Mouse (Mus musculus): Measurements from ENCODE around the gene Hagh. TPM values are rescaled to one million over a fixed set of nuclear protein-coding genes. Genes with fewer than 3 reads are reported as not detected.

The Hagh gene
- polyA plus RNA-seq, 1 experiment from 2014 or later, result 69.1 TPM

GRCm38 (mm10) chr17:24856589-24856988 is 16.6 kb downstream of the Hagh start:
- H3K36me3 ChIP-seq (ENCODE audit: control insufficient read depth, insufficient read depth), result peaks cover 19% of the 10 kb centered on the region
- no peak for ATAC-seq (replicated peaks; ENCODE audit: extremely low read depth, insufficient read depth, low FRiP score)
- H3K27ac ChIP-seq (ENCODE audit: low read length), result no peak overlapping the region
- H3K4me3 ChIP-seq (ENCODE audit: low read length), result no peak overlapping the region
- no peak overlapping the region for H3K9ac ChIP-seq (ENCODE audit: low read length)
- H3K27me3 ChIP-seq (ENCODE audit: control insufficient read depth, insufficient read depth, low read length), result no peaks in the 10 kb centered on the region
- 86% methylated on average over 13 of the region's 13 CpGs for WGBS
- no peaks in the 10 kb centered on the region for H3K4me1 ChIP-seq (ENCODE audit: control insufficient read depth, insufficient read depth, low read length)
- no peak overlapping the region for H3K4me2 ChIP-seq (ENCODE audit: low read depth, low read length)
- no peaks in the 10 kb centered on the region for H3K9me3 ChIP-seq (replicated peaks; ENCODE audit: control insufficient read depth, low read length)

DNA sequence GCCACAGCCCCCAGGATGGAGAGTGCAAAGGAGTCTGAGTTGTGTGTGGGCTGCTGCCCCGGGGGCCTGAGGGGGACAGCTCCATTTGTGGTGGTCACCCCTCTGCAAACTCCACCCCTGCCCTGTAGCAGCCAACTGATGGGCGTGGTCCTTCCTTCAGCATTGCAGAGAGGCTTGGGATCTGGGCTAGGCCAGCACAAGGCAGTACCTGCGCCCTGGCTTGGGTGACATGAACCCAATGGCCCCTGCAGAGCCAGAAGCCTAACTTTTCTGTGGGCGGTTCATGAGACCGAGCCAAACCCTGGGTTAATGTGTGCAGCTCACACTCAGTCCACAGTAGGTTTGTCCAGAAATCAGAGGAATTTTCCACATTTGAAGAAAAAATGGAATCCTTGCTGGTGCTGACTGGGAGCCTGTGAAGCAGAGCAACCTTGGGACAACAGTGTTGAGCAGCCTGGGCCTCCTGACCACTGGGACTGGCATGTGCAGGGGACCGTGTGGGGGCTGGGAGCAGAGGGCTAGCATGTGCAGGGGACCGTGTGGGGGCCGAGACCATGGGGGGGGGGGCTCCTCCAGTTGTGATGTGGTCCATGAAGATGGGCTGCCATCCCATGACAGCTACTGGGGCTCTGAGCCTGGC is 18.0 kb downstream of the Hagh start:
- Histone ChIP-seq H3K9me3 (replicated peaks; ENCODE audit: control insufficient read depth, low read length) (no peaks in the 10 kb centered on the region), H3K9ac (ENCODE audit: low read length) (no peak overlapping the region), H3K36me3 (ENCODE audit: control insufficient read depth, insufficient read depth) (peaks cover 24% of the 10 kb centered on the region), H3K4me3 (ENCODE audit: low read length) (no peak overlapping the region), H3K4me1 (ENCODE audit: control insufficient read depth, insufficient read depth, low read length) (no peaks in the 10 kb centered on the region), H3K27me3 (ENCODE audit: control insufficient read depth, insufficient read depth, low read length) (no peaks in the 10 kb centered on the region), H3K27ac (ENCODE audit: low read length) (no peak overlapping the region), H3K4me2 (ENCODE audit: low read depth, low read length) (no peak overlapping the region)
- WGBS, result 86% methylated on average over 8 of the region's 8 CpGs
- no peak for ATAC-seq (replicated peaks; ENCODE audit: extremely low read depth, insufficient read depth, low FRiP score)

GRCm38 (mm10) chr17:24858967-24859366 is 19.0 kb downstream of the Hagh start:
- Histone ChIP-seq H3K27me3 (ENCODE audit: control insufficient read depth, insufficient read depth, low read length) (no peaks in the 10 kb centered on the region), H3K9ac (ENCODE audit: low read length) (no peak overlapping the region), H3K4me3 (ENCODE audit: low read length) (no peak overlapping the region), H3K27ac (ENCODE audit: low read length) (no peak overlapping the region), H3K4me1 (ENCODE audit: control insufficient read depth, insufficient read depth, low read length) (no peaks in the 10 kb centered on the region), H3K4me2 (ENCODE audit: low read depth, low read length) (no peak overlapping the region), H3K9me3 (replicated peaks; ENCODE audit: control insufficient read depth, low read length) (no peaks in the 10 kb centered on the region), H3K36me3 (ENCODE audit: control insufficient read depth, insufficient read depth) (peaks cover 21% of the 10 kb centered on the region)
- WGBS, result 83% methylated on average over 6 of the region's 6 CpGs
- no peak for ATAC-seq (replicated peaks; ENCODE audit: extremely low read depth, insufficient read depth, low FRiP score)

DNA sequence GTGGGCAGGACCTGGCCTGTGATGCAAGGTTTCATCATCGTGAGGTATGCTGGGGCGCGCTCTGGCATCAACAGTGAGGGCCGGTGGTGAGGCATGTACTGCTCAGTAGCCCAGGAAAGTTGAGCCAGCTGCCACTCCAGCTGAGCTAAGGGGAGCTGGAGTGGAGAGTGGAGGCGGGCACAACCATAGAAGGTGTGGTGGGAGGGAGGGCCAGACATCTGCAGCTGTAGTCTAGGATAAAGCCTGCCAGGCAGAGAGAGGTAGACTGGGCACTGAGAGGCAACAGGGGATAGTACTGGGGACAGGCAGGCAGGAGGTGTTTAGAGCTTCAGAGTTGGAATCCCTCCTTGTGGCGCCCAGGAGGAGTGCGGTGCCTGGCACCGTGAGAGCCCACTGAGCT is 20.1 kb downstream of the Hagh start:
- Histone ChIP-seq H3K4me3 (ENCODE audit: low read length) (no peak overlapping the region), H3K27me3 (ENCODE audit: control insufficient read depth, insufficient read depth, low read length) (no peaks in the 10 kb centered on the region), H3K9me3 (replicated peaks; ENCODE audit: control insufficient read depth, low read length) (no peaks in the 10 kb centered on the region), H3K4me2 (ENCODE audit: low read depth, low read length) (no peak overlapping the region), H3K9ac (ENCODE audit: low read length) (no peak overlapping the region), H3K27ac (ENCODE audit: low read length) (no peak overlapping the region), H3K36me3 (ENCODE audit: control insufficient read depth, insufficient read depth) (peaks cover 22% of the 10 kb centered on the region), H3K4me1 (ENCODE audit: control insufficient read depth, insufficient read depth, low read length) (no peaks in the 10 kb centered on the region)
- ATAC-seq (replicated peaks; ENCODE audit: extremely low read depth, insufficient read depth, low FRiP score), result no peak
- WGBS, result 88% methylated on average over 8 of the region's 8 CpGs

DNA sequence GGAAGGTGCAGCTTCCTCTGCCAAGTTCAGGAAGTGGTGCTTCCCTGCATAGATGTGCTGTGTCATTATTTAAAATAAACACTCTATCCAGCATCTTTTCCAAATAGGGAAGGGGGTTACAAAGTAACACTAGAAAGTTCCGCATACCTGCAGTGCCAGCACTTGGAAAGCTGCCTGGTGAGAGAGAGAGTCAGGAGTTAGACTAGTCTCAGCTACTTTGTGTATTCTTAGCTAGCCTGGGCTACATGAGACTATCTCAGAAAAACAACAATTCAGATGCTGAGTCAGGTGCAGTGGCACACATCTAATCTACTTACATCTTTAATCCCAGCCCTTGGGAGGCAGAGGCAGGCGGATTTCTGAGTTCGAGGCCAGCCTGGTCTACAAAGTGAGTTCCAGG is 21.8 kb downstream of the Hagh start:
- H3K27me3 ChIP-seq (ENCODE audit: control insufficient read depth, insufficient read depth, low read length), result no peaks in the 10 kb centered on the region
- no peak overlapping the region for H3K27ac ChIP-seq (ENCODE audit: low read length)
- no peak for ATAC-seq (replicated peaks; ENCODE audit: extremely low read depth, insufficient read depth, low FRiP score)
- H3K4me2 ChIP-seq (ENCODE audit: low read depth, low read length), result no peak overlapping the region
- H3K9ac ChIP-seq (ENCODE audit: low read length), result no peak overlapping the region
- peaks cover 23% of the 10 kb centered on the region for H3K36me3 ChIP-seq (ENCODE audit: control insufficient read depth, insufficient read depth)
- 84% methylated on average over 3 of the region's 3 CpGs for WGBS
- no peaks in the 10 kb centered on the region for H3K4me1 ChIP-seq (ENCODE audit: control insufficient read depth, insufficient read depth, low read length)
- H3K4me3 ChIP-seq (ENCODE audit: low read length), result no peak overlapping the region
- no peaks in the 10 kb centered on the region for H3K9me3 ChIP-seq (replicated peaks; ENCODE audit: control insufficient read depth, low read length)

DNA sequence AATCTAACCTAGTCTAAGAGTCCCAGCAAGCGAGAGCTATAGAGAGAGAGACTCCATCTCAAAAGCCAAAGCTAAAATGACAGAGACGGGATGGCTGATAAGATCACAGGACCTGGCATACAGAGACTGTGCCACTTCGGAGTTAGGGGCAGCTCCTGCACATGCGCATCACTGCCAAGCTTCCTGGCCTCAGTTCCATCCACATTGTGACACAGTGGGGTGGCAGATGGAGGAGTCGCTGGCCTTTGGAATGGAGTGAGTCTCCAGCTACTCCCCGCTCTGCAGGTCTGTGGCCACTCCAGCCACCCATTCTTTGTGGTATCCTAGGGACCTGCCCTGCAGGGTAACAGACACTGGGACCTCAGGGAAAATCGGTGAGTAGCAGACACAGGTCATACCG is 25.8 kb downstream of the Hagh start, which contains the start of gene Igfals:
Gene Igfals (plus strand): TSS at position 222 of the 400 bp plus-strand sequence.
- WGBS, result 86% methylated on average over 8 of the region's 8 CpGs
- no peak within 1 kb of the TSS for H3K4me3 ChIP-seq (ENCODE audit: low read length)
- no peak within 1 kb of the TSS for H3K4me2 ChIP-seq (ENCODE audit: low read depth, low read length)
- peaks cover 17% of the 10 kb centered on the region for H3K36me3 ChIP-seq (ENCODE audit: control insufficient read depth, insufficient read depth)
- no peaks in the 10 kb centered on the region for H3K9me3 ChIP-seq (replicated peaks; ENCODE audit: control insufficient read depth, low read length)
- ATAC-seq (replicated peaks; ENCODE audit: extremely low read depth, insufficient read depth, low FRiP score), result no peak
- H3K27me3 ChIP-seq (ENCODE audit: control insufficient read depth, insufficient read depth, low read length), result no peaks in the 10 kb centered on the region
- no peak within 1 kb of the TSS for H3K9ac ChIP-seq (ENCODE audit: low read length)
- H3K27ac ChIP-seq (ENCODE audit: low read length), result no peak within 1 kb of the TSS
- no peaks in the 10 kb centered on the region for H3K4me1 ChIP-seq (ENCODE audit: control insufficient read depth, insufficient read depth, low read length)

- WGBS, result 85% methylated on average over 10 of the region's 10 CpGs
- H3K4me1 ChIP-seq (ENCODE audit: control insufficient read depth, insufficient read depth, low read length), result no peaks in the 10 kb centered on the region
- no peak for ATAC-seq (replicated peaks; ENCODE audit: extremely low read depth, insufficient read depth, low FRiP score)
Observed at GRCm38 (mm10) chr17:24867914-24868313, 28.0 kb downstream of the Hagh start.

GRCm38 (mm10) chr17:24873695-24874404 is 33.9 kb downstream of the Hagh start:
- no peaks in the 10 kb centered on the region for H3K9me3 ChIP-seq (replicated peaks; ENCODE audit: control insufficient read depth, low read length)
- H3K27me3 ChIP-seq (ENCODE audit: control insufficient read depth, insufficient read depth, low read length), result no peaks in the 10 kb centered on the region
- no peaks in the 10 kb centered on the region for H3K4me1 ChIP-seq (ENCODE audit: control insufficient read depth, insufficient read depth, low read length)
- no peak overlapping the region for H3K4me3 ChIP-seq (ENCODE audit: low read length)
- no peaks in the 10 kb centered on the region for H3K36me3 ChIP-seq (ENCODE audit: control insufficient read depth, insufficient read depth)
- H3K27ac ChIP-seq (ENCODE audit: low read length), result no peak overlapping the region
- H3K9ac ChIP-seq (ENCODE audit: low read length), result no peak overlapping the region
- ATAC-seq (replicated peaks; ENCODE audit: extremely low read depth, insufficient read depth, low FRiP score), result no peak
- 36% methylated on average over 4 of the region's 4 CpGs for WGBS
- H3K4me2 ChIP-seq (ENCODE audit: low read depth, low read length), result no peak overlapping the region

More at GRCm38 (mm10) chr17:24867914-24868313, 28.0 kb downstream of the Hagh start:
- Histone ChIP-seq H3K36me3 (ENCODE audit: control insufficient read depth, insufficient read depth) (peaks cover 6% of the 10 kb centered on the region; the same call in 1 of the 2 replicates), H3K27ac (ENCODE audit: low read length) (no peak overlapping the region), H3K9me3 (replicated peaks; ENCODE audit: control insufficient read depth, low read length) (no peaks in the 10 kb centered on the region), H3K9ac (ENCODE audit: low read length) (no peak overlapping the region), H3K27me3 (ENCODE audit: control insufficient read depth, insufficient read depth, low read length) (no peaks in the 10 kb centered on the region), H3K4me3 (ENCODE audit: low read length) (no peak overlapping the region), H3K4me2 (ENCODE audit: low read depth, low read length) (no peak overlapping the region)

GRCm38 (mm10) chr17:24874405-24874745 is 34.4 kb downstream of the Hagh start:
- no peak overlapping the region for H3K4me2 ChIP-seq (ENCODE audit: low read depth, low read length)

More at GRCm38 (mm10) chr17:24874405-24874745, 34.4 kb downstream of the Hagh start:
- no peak for ATAC-seq (replicated peaks; ENCODE audit: extremely low read depth, insufficient read depth, low FRiP score)
- Histone ChIP-seq H3K9me3 (replicated peaks; ENCODE audit: control insufficient read depth, low read length) (no peaks in the 10 kb centered on the region), H3K27ac (ENCODE audit: low read length) (no peak overlapping the region), H3K4me1 (ENCODE audit: control insufficient read depth, insufficient read depth, low read length) (no peaks in the 10 kb centered on the region), H3K4me3 (ENCODE audit: low read length) (no peak overlapping the region), H3K27me3 (ENCODE audit: control insufficient read depth, insufficient read depth, low read length) (no peaks in the 10 kb centered on the region), H3K9ac (ENCODE audit: low read length) (no peak overlapping the region), H3K36me3 (ENCODE audit: control insufficient read depth, insufficient read depth) (no peaks in the 10 kb centered on the region)
- WGBS, result 35% methylated on average over 1 of the region's 1 CpGs

Data from heart, embryonic 16.5 days (tissue).